Mouse (Mus musculus) megakaryocyte, embryonic 14.5 days (primary cell): ENCODE measurements around the gene Frmd4b.

Source experiments
- FLI1 ChIP-seq: IDR thresholded peaks from 2 replicates; pipeline ENCODE4 v1.6.1; 2012; ENCODE audit warnings: low read length, inconsistent platforms, mixed read lengths
- GATA1 ChIP-seq: IDR thresholded peaks from 3 replicates; pipeline ENCODE4 v1.6.1; 2012; ENCODE audit warnings: mixed read lengths, low read length, inconsistent platforms, borderline replicate concordance

GRCm38 (mm10) chr6:97252711-97253221 is 364.6 kb downstream of the Frmd4b start, which contains the start of gene Lmod3:
- no peak for TF ChIP-seq GATA1
- no peak for TF ChIP-seq FLI1
